Mouse (Mus musculus) heart, embryonic 15.5 days (tissue): ENCODE measurements around the gene Acta1. TPM values are rescaled to one million over a fixed set of nuclear protein-coding genes. Genes with fewer than 3 reads are reported as not detected.

Experiments used
- ATAC-seq: fragments of 200-750 bp; cut with Nextera tagmentation; replicated peaks from 2 replicates; pipeline ENCODE4 v1.8.0; 2017; ENCODE audit warnings: low read depth, moderate TSS enrichment; ENCODE audit not compliant: insufficient number of reproducible peaks, insufficient read depth, low FRiP score
- H3K27ac ChIP-seq: fragments of 300-500 bp; sonication (generic); 2 replicates; pipeline ENCODE4 v1.5.1; 2015; ENCODE audit warnings: mild to moderate bottlenecking, inconsistent platforms
- H3K27me3 ChIP-seq: fragments of 300-500 bp; sonication (generic); 2 replicates; pipeline ENCODE4 v1.6.1; 2015; ENCODE audit warnings: inconsistent platforms
- H3K36me3 ChIP-seq: fragments of 300-500 bp; sonication (generic); 2 replicates; pipeline ENCODE4 v1.6.1; 2015; ENCODE audit warnings: mild to moderate bottlenecking, inconsistent platforms
- H3K4me1 ChIP-seq: fragments of 300-500 bp; sonication (generic); replicated peaks from 2 replicates; pipeline ENCODE4 v1.6.1; 2015; ENCODE audit warnings: inconsistent platforms
- H3K4me2 ChIP-seq: fragments of 300-500 bp; sonication (generic); 2 replicates; pipeline ENCODE4 v1.6.1; 2015; ENCODE audit warnings: inconsistent platforms, mild to moderate bottlenecking, moderate library complexity
- H3K4me3 ChIP-seq: fragments of 300-500 bp; sonication (generic); 2 replicates; pipeline ENCODE4 v1.5.1; 2015; ENCODE audit warnings: mild to moderate bottlenecking, inconsistent platforms
- H3K9ac ChIP-seq: fragments of 300-500 bp; sonication (generic); 2 replicates; pipeline ENCODE4 v1.6.1; 2015; ENCODE audit warnings: mild to moderate bottlenecking, inconsistent platforms
- H3K9me3 ChIP-seq: fragments of 300-500 bp; sonication (generic); replicated peaks from 2 replicates; pipeline ENCODE4 v1.6.1; 2016; ENCODE audit warnings: inconsistent platforms
- WGBS: fragments of 180-500 bp; shearing (Covaris S2); methylation state at CpG from one replicate; pipeline ENCODE4 v1.1.7; 2015; ENCODE audit warnings: mixed read lengths; 5-methylcytosine and 5-hydroxymethylcytosine counted together
- polyA plus RNA-seq: library from polyadenylated mRNA; unstranded; fragments of >200 nt; fragmentation: Nextera tagmentation; extraction: Ambion mirVana; gene quantifications from 2 replicates; pipeline ENCODE4 v1.2.1, GENCODE M21; 2015

The Acta1 gene
- 179 and 184 TPM in 2 replicates for polyA plus RNA-seq

- peaks cover 4% of the 10 kb centered on the region; the same call in 1 of the 2 replicates for H3K36me3 ChIP-seq
- H3K4me1 ChIP-seq, result peaks cover 22% of the 10 kb centered on the region
- ATAC-seq, result peak; percentile 51; the same call in 1 of the 2 replicates
- no peaks in the 10 kb centered on the region for H3K9me3 ChIP-seq
- peak within 1 kb of the TSS; percentile 14; the same call in 1 of the 2 replicates for H3K4me2 ChIP-seq
- H3K4me3 ChIP-seq, result peak within 1 kb of the TSS; percentile 3; the same call in 1 of the 2 replicates
- no peak within 1 kb of the TSS for H3K27ac ChIP-seq
- WGBS, result 15% methylated on average over 15 of the region's 15 CpGs
- H3K9ac ChIP-seq, result no peak within 1 kb of the TSS
- H3K27me3 ChIP-seq, result peaks cover 68% of the 10 kb centered on the region
Observed at GRCm38 (mm10) chr8:123894502-123895097, at the start of gene Acta1. Gene Acta1, minus strand, starts transcription at chr8:123894751.

- Histone ChIP-seq H3K27me3 (no peaks in the 10 kb centered on the region), H3K36me3 (peaks cover 62% of the 10 kb centered on the region), H3K4me3 (no peak overlapping the region), H3K4me1 (no peaks in the 10 kb centered on the region), H3K9ac (no peak overlapping the region), H3K9me3 (no peaks in the 10 kb centered on the region), H3K4me2 (no peak overlapping the region), H3K27ac (no peak overlapping the region)
- no peak for ATAC-seq
- 91% methylated on average over 7 of the region's 7 CpGs for WGBS
Observed at GRCm38 (mm10) chr8:123929026-123929425, 34.5 kb upstream of the Acta1 start.

GRCm38 (mm10) chr8:123925671-123926070 is 31.1 kb upstream of the Acta1 start:
- Histone ChIP-seq H3K9me3 (no peaks in the 10 kb centered on the region), H3K27ac (no peak overlapping the region), H3K27me3 (no peaks in the 10 kb centered on the region), H3K4me2 (no peak overlapping the region), H3K9ac (no peak overlapping the region), H3K4me1 (no peaks in the 10 kb centered on the region), H3K36me3 (peaks cover 77% of the 10 kb centered on the region), H3K4me3 (no peak overlapping the region)
- ATAC-seq, result no peak
- 87% methylated on average over 3 of the region's 3 CpGs for WGBS

- Histone ChIP-seq H3K27ac (no peak overlapping the region), H3K9ac (no peak overlapping the region), H3K4me1 (no peaks in the 10 kb centered on the region), H3K4me3 (no peak overlapping the region), H3K27me3 (no peaks in the 10 kb centered on the region), H3K4me2 (no peak overlapping the region), H3K9me3 (no peaks in the 10 kb centered on the region), H3K36me3 (peaks cover 77% of the 10 kb centered on the region)
- WGBS, result 20% methylated on average over 2 of the region's 2 CpGs
- ATAC-seq, result peak; percentile 55; the same call in 1 of the 2 replicates
Observed at GRCm38 (mm10) chr8:123924719-123925118, 30.2 kb upstream of the Acta1 start.

GRCm38 (mm10) chr8:123914635-123915034 is 20.1 kb upstream of the Acta1 start:
- Histone ChIP-seq H3K27me3 (no peaks in the 10 kb centered on the region), H3K36me3 (peaks cover 83% of the 10 kb centered on the region), H3K4me2 (no peak overlapping the region), H3K4me1 (no peaks in the 10 kb centered on the region), H3K9ac (no peak overlapping the region), H3K4me3 (no peak overlapping the region), H3K27ac (no peak overlapping the region), H3K9me3 (no peaks in the 10 kb centered on the region)
- 99% methylated on average over 3 of the region's 3 CpGs for WGBS
- ATAC-seq, result no peak

GRCm38 (mm10) chr8:123912265-123912664 is 17.7 kb upstream of the Acta1 start:
- 90% methylated on average over 4 of the region's 4 CpGs for WGBS
- H3K27ac ChIP-seq, result no peak overlapping the region
- no peak overlapping the region for H3K4me2 ChIP-seq
- H3K9ac ChIP-seq, result no peak overlapping the region
- no peak overlapping the region for H3K4me3 ChIP-seq
- H3K4me1 ChIP-seq, result no peaks in the 10 kb centered on the region
- H3K9me3 ChIP-seq, result no peaks in the 10 kb centered on the region
- ATAC-seq, result no peak
- peaks cover 82% of the 10 kb centered on the region for H3K36me3 ChIP-seq
- H3K27me3 ChIP-seq, result no peaks in the 10 kb centered on the region

GRCm38 (mm10) chr8:123907604-123908003 is 13.1 kb upstream of the Acta1 start:
- no peak overlapping the region for H3K27ac ChIP-seq
- no peak overlapping the region for H3K9ac ChIP-seq
- peaks cover 76% of the 10 kb centered on the region for H3K36me3 ChIP-seq
- no peaks in the 10 kb centered on the region for H3K4me1 ChIP-seq
- no peaks in the 10 kb centered on the region for H3K27me3 ChIP-seq
- no peak overlapping the region for H3K4me2 ChIP-seq
- WGBS, result 94% methylated on average over 6 of the region's 6 CpGs
- no peaks in the 10 kb centered on the region for H3K9me3 ChIP-seq
- no peak overlapping the region for H3K4me3 ChIP-seq
- ATAC-seq, result no peak

GRCm38 (mm10) chr8:123902653-123903052 is 8.1 kb upstream of the Acta1 start:
- no peak overlapping the region for H3K4me2 ChIP-seq
- WGBS, result 81% methylated on average over 7 of the region's 7 CpGs
- H3K27ac ChIP-seq, result no peak overlapping the region
- no peaks in the 10 kb centered on the region for H3K9me3 ChIP-seq
- no peaks in the 10 kb centered on the region for H3K4me1 ChIP-seq
- no peak overlapping the region for H3K4me3 ChIP-seq
- H3K36me3 ChIP-seq, result peaks cover 66% of the 10 kb centered on the region
- no peaks in the 10 kb centered on the region for H3K27me3 ChIP-seq
- no peak for ATAC-seq
- H3K9ac ChIP-seq, result no peak overlapping the region

- peaks cover 21% of the 10 kb centered on the region for H3K27me3 ChIP-seq
- H3K9me3 ChIP-seq, result no peaks in the 10 kb centered on the region
- H3K36me3 ChIP-seq, result peaks cover 46% of the 10 kb centered on the region
- no peak overlapping the region for H3K27ac ChIP-seq
- no peak overlapping the region for H3K4me2 ChIP-seq
- no peak overlapping the region for H3K9ac ChIP-seq
- peaks cover 7% of the 10 kb centered on the region for H3K4me1 ChIP-seq
- no peak overlapping the region for H3K4me3 ChIP-seq
- ATAC-seq, result no peak
- WGBS, result 81% methylated on average over 7 of the region's 7 CpGs
Observed at GRCm38 (mm10) chr8:123899366-123899765, 4.8 kb upstream of the Acta1 start.

GRCm38 (mm10) chr8:123898576-123898975 is 4.0 kb upstream of the Acta1 start:
- no peak for ATAC-seq
- H3K4me1 ChIP-seq, result peaks cover 10% of the 10 kb centered on the region
- H3K36me3 ChIP-seq, result peaks cover 38% of the 10 kb centered on the region; the same call in 1 of the 2 replicates
- H3K27me3 ChIP-seq, result peaks cover 29% of the 10 kb centered on the region
- H3K9ac ChIP-seq, result no peak overlapping the region
- WGBS, result 80% methylated on average over 5 of the region's 5 CpGs
- no peaks in the 10 kb centered on the region for H3K9me3 ChIP-seq
- no peak overlapping the region for H3K4me3 ChIP-seq
- H3K27ac ChIP-seq, result no peak overlapping the region
- no peak overlapping the region for H3K4me2 ChIP-seq

GRCm38 (mm10) chr8:123896774-123897173 is 2.2 kb upstream of the Acta1 start:
- 51% methylated on average over 10 of the region's 10 CpGs for WGBS
- Histone ChIP-seq H3K27ac (no peak overlapping the region), H3K27me3 (peaks cover 47% of the 10 kb centered on the region), H3K4me3 (no peak overlapping the region), H3K9me3 (no peaks in the 10 kb centered on the region), H3K4me1 (peaks cover 18% of the 10 kb centered on the region), H3K36me3 (peaks cover 21% of the 10 kb centered on the region; the same call in 1 of the 2 replicates), H3K4me2 (no peak overlapping the region), H3K9ac (no peak overlapping the region)
- ATAC-seq, result no peak

- WGBS, result 64% methylated on average over 13 of the region's 14 CpGs
- H3K36me3 ChIP-seq, result peaks cover 17% of the 10 kb centered on the region; the same call in 1 of the 2 replicates
- no peaks in the 10 kb centered on the region for H3K9me3 ChIP-seq
- no peak overlapping the region for H3K4me3 ChIP-seq
- H3K4me2 ChIP-seq, result no peak overlapping the region
- no peak overlapping the region for H3K27ac ChIP-seq
- no peak overlapping the region for H3K9ac ChIP-seq
- H3K4me1 ChIP-seq, result peaks cover 22% of the 10 kb centered on the region
- peaks cover 51% of the 10 kb centered on the region for H3K27me3 ChIP-seq
- ATAC-seq, result no peak
Observed at GRCm38 (mm10) chr8:123896366-123896761, 1.8 kb upstream of the Acta1 start.
